Mouse (Mus musculus): ENCODE data around the gene Tmem235.

Gene Tmem235

DNA sequence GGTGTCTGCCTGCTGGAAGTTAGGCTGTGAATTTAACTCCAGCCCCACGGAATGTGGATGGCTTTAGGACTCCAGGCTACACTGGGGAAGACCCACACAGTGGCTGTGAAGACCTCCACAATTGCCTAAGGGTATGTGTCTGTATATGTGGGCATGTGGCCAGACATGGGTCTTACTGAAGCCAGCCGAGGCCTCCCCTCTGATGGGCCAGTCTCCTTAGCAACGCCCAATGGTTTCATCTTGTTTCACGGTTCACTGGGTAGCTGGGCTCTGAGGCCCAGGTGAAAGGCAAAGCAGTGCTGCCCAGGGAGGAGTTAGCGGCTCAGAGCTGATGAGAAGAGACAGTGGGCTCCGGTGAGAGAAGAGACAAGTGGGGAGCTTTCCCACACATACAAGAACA is 5.4 kb downstream of the Tmem235 start:
- peak; percentile 73 for DNase-seq (ENCODE audit: low spot score)

DNA sequence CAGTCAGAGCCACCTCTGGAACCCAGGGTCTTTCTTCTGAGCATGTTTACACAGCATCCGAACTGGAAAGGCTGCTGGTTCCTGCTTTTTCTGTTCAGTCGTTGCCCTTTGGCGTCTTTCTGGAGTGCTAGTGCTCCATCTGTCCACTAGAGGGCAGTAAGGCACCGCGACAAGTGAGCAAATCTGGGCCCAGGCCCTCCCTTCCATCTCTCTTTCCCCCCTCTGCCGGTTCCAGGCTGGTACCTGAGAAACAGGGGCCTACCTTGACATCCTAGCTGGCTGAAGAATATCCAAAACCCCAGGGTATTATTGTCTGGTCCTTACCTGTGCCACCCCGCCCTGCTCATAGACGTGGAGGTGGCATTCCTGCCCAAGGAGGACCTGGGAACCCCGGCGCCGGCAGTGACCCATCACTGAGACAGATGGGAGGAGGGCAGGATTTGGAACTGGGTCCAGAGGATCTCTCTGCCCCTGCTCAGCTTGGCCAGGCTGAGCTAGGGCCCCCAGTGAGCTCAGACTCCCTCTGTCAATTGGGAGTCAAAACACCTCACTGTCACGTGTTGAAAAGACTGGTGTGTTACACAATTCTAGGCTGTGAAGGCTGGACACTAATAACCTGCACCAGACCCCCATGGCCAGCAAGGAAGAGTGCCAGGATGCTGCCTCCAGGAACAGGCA is 10.3 kb downstream of the Tmem235 start:
- DNase-seq (ENCODE audit: low spot score): peak; percentile 92

DNA sequence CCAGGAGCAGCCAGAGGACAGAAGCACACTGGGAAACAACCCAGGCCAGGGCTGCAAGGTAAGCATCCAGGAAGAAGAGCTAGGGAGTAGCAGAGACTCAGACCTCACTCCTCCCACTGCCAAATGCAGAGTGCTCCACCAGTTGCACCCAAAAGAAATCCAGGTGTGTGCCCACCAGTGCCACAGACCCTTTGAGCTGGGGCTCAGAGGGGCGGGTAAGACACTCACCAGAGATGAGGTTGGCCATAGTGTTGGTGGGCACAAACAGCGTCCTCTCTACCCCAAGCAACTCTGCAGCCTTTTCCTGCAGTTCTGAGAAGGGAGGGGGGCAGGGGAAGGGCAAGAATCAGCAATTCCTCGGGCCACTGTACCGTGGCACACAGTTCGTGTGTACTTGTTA is 10.8 kb downstream of the Tmem235 start:
- no peak for DNase-seq (ENCODE audit: low spot score)

DNA sequence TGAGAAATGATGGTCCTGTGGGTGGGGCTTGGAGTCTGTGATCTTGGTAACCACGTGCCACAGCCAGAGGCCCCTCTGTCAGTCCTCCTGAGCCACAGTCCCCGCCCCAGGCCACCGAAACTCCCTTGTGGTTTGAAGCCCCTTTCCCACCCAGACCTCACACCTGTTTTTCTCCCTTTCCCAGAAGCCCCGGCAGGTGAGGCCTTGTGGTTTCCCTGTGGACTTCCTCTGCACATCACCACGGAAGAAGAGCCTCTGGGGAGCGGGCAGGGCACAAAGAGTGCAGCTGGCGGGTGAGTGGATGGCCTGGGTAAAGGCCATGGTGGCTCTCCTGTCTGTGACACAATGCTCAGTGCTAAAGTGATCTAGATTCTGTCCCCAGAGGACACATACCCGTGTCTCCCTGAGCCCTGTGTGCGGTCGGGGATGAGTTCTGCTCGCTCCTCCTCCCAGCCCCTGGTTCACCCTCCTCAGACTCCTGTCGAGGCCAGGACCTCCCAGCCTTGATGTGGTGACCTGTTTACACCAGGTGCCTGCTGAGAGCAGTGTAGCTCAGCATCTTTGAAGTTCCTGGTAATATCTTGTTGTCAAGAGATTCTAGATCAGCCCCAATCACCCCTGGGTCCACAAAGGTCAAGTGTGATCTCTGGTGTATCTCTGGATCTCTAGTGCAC is 11.5 kb downstream of the Tmem235 start:
- no peak for DNase-seq (ENCODE audit: low spot score)

DNA sequence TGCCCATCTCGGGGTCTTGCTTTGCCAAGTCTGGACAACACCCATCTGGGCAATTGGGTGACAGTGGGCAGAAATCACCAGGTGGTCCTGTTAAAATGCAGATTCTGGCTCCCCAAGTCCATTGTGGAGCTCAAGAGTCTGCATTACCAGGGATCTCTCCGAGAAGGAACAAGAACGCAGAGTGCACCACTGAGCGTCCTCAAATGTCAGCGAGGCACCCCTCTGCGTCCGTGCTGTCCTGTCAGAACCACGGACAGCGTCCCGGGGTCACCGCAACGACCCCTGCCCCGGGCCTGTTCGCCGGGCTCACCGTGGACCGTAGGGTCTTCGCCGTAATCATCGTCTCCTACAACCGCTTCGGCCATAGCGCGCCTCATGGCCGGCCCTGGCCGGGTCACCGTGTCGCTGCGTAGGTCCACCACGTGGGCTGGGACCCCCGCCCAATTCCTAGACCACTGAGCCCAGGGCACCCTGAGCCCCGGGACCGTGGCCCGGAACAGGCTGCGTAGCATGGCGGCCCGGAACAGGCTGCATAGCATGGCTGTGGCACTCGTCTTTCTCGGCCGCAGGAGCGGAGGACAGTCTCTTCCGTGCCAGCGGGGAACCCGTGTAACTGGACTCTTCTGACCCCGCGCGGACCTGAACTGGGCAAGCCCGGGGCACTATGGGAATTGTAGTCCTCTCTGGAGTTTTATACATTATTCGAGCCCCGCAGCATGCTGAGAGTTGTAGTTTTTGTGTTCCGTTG is 12.5 kb downstream of the Tmem235 start, which contains the start of gene Tha1:
TSS of gene Tha1 (minus strand) at position 621 of the 748 bp plus-strand sequence.
- DNase-seq (ENCODE audit: low spot score): peak; percentile 95

DNA sequence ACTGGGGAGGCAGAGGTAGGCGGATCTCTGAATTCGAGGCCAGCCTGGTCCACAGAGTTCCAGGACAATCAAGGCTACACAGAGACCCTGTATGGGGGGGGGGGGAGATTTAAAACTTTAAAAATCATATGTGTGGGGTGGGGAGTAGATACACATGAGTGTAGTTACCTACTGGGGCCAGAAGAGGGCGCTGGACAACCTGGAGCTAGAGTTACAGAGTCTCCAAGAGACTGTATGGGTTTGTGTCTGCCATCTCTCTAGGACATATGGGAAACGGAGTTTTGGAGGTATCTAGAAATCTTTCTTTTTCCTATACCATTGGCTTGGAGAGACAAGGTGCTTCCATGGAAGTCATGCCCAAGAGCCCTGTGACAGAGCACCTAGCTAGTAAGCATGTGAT is 13.9 kb downstream of the Tmem235 start:
- DNase-seq (ENCODE audit: low spot score): no peak

DNA sequence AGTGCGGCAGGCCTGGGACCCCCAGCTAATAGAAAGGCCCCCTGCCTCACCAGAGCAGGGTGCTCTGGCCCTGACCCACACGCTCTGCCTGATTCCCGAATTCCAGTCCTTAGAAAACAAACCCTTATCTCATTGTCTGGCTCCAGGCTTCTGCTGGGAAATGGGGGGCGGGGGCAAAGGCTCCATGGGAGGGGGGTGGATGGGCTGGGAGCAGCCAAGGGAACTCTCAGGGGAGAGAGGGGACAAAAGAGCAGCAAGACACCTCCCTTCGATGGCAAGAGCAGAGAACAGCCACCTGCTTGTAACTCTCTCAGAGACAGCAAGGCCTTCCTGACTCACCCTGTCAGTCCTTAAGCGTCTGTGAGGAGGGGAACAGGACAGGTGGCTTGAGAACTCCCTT is 15.1 kb downstream of the Tmem235 start:
- no peak for DNase-seq (ENCODE audit: low spot score)

DNA sequence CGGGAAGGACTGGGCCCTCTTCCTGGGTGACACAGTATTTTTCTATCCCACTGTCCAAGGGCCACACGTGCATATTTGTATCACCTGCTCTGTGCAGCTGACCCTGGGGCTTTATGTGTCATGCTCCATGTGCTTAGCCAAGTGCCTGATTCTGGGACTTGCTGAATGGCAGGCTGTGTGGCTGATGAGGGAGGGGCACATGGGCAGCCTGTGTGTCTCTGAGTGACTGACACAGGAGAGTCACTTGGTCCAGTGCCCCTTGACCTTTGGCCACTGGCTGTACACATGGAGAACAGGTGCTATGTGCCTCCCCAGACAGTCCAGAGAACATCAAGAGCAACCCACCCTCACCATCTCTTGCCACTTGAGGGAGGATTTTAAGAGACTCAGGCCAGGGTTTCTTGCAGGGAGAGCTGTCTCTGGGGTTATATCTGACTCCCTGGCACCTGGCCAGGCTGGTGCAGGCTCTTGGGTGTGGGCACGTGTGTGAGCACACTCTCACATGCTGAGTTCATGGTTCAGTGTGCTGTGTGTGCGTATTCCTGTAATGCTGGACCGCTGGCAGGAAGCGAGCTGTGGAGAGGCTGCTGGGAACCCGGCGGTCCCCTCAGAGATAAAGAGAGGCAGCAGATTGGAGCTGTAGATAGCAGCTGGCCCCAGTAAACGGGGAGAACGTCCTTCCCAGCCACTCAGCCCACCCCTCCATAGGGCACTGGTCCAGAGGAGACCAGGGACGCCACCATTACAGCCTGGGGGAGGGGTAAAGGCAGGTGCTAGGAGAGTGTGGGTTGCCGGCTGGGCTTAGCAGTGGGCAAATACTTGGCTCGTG is 17.6 kb downstream of the Tmem235 start:
- no peak for DNase-seq (ENCODE audit: low spot score)

DNA sequence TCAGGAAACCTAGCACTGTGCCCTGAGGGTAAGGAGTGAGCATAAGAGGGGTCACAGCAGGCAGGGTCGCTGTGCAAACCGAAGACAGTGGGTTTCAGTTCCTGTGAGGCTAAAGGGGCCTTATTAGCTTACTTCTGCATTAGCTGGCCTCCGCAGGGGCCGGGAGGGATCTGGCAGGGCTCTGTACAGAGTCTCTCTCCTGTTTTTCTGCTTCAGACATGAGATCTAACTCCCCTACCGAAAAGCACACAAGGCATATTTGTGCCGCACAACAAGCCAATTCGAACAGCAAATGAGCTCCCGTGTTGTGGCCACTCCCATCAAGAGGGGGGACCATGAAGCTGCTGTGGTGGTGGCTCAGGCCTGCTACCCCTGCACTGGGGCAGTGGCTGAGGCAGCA is 18.3 kb downstream of the Tmem235 start:
- no peak for DNase-seq (ENCODE audit: low spot score)

DNA sequence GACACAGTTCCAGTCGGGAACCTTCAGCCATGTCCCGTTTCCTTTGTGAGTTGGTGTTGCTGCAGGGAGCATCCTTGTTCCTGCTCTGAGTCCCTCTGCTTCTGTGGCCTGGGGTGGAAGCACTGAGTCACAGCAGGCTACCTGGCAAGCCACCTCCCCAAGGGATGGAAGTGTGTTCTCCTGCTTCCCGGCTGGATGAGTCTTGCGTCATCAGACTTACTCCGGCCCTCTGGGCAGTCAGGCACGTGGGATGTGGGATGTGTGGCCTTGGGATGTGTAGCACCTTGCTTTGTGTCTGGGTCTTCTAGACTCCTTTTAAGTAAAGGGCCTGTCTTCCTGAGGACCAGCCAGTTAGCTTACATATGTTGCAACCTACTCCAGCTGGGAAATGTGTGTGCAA is 19.1 kb downstream of the Tmem235 start:
- DNase-seq (ENCODE audit: low spot score): no peak

DNA sequence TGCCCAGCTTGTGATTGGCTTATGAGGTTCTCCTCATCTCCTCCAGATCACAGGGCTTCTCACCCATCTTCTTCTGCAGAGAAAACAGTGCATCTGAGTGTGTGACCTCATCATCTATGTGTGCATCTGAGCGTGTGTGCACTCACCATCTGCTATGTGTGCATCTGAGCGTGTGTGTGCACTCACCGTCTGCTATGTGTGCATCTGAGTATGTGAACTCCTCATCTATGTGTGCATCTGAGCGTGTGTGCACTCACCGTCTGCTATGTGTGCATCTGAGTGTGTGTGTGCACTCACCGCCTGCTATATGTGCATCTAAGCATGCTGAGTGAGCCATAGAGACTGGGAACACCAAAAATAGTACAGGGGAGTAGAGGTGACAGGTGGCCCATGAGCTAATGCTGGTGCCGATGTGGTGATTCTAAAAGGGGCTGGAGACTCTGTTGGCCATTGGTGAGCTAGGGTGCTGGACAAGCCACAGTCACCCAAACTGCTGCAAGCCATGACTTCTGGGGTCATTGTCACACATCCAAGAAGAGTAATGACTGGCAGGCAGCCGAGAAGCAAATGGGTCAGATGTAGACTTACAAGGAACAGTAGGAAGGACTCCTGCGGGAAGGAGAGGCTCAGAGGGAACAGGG is 19.9 kb downstream of the Tmem235 start:
- no peak for DNase-seq (ENCODE audit: low spot score)

DNA sequence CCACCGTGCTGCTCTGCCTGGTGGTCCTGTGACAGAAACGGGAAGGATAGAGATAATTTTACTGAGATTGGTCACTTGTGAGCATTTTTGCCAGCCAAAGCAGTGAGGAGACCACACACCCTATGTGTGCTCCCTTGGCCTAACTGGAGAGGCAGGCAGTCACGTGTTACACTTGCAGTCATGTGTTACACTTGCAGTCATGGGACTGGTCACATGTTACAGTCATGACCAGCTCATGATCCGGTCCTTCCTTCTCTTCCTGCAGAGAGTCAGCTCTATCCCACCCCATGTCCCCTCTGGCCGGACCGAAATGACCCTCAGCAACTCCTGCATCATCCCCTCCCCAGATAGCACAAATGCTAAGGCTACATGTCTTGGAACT is 20.4 kb downstream of the Tmem235 start:
- no peak for DNase-seq (ENCODE audit: low spot score)

DNA sequence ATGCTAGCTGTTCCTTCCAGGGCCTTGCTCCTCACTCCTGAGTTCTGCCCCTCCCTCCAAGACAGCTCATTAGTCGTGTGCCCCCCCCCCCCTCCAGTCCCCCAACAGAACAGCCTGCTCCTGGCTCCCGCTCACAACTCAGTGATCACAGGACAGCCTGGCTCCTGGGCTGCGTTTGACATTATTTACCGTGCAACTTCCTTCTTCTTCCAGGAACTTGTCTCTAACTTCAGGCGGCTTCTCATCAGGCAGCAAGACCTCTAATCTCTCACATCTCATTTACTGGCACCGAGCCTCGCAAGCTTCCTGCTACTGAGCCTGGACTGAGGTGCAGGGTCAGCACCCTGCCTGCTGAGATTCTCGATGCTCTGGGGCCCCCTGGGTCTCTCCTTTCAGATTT is 21.2 kb downstream of the Tmem235 start:
- DNase-seq (ENCODE audit: low spot score): no peak

DNA sequence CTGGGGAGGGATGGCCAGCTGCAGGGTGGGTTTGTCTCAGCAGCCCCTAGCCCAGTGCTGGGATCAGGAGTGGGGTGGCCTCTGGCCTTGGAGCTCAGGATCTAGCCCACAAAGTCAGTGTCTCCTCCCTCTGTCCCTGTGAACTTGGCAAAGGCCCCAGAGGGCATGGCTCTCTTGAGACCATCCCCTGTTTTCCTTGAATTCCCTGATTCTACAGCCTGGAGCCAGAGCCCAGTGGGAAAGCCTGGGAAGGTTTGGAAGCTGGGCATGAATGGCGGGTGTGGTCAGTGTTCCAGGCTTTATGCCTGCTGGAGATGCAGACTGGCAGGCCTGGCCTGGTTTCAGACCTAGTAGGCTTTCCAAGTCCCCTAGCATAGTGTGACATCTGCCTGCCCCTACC is 21.7 kb downstream of the Tmem235 start:
- no peak for DNase-seq (ENCODE audit: low spot score)

DNA sequence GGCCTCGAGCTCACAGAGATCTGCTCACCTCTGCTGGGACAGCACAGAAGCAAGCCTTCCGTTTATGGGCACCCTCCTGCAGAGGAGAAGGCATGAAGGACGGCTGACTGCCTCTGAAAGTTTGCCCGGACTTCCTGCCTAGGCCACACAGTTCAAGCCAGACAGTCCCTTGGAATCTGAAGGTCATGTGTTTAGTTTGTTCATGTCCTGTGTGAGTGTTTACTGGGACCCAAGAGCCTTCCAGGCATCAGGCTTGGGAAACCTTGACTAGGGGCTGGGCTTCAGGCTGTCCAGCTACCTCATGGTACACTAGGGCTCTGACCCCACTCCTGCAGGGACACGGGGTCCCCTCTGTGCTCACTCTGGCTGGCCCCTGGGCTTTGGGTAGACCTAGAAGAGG is 25.4 kb downstream of the Tmem235 start:
- no peak for DNase-seq (ENCODE audit: low spot score)

DNA sequence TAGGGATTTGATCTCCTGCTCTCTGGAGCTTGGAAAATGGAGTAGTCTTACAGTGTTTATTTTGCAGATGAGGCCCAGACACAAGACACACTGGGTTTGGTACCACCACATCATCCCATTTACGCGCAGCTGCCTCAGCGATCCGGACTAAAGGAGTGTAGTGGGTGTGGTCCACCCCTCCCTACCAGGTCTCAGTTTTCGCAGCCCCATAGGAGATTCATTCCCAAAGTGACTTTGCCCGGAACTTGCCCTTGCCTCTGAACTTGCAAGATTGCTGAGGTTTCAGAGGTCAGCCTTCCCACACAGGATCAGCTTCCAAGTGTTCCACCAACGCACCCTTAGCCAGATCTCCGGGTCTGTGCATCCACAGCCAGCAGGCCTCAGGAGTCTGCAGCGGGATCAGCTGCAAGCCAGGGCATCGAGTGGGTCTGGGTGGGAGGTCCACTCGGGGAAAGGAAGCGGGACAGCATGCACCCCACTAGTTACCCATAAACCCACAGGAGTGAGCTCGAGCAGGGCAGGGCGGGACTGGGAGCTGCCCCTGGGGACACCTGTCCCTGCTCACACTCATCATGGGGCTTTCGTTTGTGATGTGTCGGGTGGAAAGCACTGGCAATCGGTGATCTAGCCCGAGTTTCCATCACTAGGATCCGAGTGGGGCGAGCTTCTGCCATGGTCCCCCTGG is 27.8 kb downstream of the Tmem235 start:
- DNase-seq (ENCODE audit: low spot score): no peak

DNA sequence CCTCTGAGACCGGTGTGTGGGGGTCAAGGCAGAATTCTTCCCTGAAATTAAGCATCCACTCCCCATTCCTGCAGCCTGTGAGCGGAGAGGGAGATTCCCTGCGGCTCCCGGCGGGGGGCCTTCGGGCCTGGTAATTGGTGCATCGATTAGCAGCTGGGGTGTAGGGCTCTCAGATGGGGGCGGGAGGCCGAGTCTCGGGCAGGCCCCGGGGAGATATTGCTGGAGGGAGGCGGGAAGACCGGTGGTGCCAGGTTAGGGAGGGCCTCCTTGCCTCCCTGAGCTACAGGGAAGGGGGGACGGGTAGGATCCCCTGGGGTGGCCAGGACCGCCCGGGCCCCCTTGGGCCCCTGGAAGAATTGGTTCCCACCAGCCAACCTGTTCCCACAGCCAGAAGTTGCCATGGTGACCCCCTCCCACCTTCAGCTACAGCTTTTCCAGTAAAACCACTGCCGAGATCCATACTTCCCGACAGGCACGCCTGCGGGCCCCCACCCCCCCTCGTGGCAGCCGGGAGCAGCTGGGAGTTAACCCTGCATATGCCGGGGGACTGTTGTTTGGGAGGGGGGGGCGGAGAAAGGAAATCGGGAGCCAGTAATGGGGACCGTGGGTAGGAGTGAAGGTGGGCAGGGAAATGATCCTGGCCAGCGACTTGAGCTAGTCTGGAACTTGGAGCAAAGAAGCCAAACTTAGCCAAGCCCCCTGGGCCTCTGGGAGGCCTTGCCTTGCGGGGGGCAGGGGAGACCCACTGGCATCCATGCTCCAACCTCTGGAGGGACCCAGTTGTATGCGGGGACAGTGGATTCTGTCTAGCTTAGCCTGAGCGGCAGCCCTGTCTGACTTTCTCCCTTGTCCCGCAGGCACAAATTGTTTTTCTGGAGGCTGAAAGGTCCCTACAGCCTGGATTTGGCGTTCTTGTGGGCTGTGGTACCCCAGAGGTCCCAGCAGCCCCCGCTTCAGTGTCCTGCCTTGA is 28.6 kb downstream of the Tmem235 start:
- peak; percentile 61 for DNase-seq (ENCODE audit: low spot score)

DNA sequence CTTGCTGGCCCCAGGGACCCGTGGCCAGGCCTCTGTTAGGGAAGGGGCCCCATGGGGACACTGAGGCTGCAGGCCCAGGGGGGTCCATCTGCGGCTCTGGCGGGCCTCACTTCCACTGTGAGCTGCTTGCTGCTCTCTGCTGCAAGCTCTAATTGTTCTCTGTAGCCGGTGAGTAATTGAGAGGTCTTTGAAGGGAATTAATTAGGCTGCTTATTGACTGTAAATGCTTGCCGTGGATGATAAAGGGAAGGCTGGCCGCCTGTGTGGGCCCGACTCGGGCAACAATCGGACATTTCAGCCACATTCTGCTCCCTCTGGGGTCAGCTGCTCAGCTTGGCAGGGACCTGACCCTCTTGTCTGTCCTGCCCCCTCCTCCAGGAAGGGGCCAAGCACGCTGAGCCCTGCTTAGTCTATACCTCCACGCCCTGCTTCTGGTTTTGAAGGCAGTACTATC is 29.4 kb downstream of the Tmem235 start:
- peak; percentile 49 for DNase-seq (ENCODE audit: low spot score)

DNA sequence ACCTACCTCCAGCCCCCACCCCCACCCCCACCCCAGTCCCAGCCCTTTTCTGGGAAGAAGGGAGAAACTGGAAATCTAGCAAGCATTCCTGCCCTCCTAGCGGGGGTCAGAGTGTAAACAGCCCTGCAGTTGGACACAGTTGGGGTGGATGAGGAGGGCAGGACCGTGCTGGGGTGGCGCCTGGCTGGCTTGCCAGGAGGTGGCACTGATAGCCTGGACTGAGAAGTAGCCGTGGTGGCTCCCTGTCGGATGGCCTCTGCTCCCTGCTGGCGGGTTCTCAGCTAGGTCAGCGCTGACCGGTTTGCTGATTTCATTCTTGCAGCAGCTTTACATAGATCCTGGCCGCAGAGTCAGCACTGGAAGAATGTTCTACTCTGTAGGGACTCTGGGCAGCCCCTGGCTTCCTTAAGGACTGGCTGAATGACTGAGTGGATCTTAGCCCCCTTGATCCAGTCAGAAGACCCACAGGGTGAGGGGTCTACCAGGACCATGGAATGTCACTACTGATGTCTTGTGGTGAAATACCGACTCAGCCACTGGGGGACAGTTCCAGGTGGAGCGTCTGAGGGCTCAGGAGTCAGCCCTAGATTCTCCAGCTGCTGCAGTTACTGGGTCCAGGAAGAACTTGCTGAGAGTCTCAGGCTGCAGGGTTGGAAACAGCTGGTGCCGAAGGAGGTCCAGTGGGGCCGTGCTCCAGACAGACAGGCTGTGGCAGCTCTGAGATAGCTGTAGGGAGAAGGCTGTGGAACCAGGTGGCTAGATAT is 30.1 kb downstream of the Tmem235 start:
- DNase-seq (ENCODE audit: low spot score): peak; percentile 64
